Mouse (Mus musculus): Measurements from ENCODE around the gene Ttyh1. TPM values are rescaled to one million over a fixed set of nuclear protein-coding genes. Genes with fewer than 3 reads are reported as not detected.

The Ttyh1 gene
- polyA plus RNA-seq, 1 experiment from 2014 or later, result 121 TPM

DNA sequence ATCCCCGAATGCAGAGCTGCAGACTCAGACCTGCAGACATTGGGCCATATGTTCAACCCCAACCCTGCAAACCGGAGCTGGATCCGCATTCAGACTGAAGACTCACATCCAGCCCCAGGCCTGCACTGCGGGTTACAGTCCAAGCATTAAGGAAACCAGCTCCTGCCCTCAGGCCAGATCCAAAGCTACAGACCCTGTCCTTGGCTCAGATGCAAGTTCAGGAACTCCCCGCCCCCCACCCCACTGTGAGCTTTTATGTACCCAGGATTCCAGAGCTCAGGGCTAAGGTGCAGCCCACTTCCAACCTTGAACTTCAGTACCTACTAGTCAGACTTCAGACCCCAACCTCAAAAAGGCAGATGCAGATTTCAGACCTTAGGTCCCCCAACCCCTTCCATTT lies 5.6 kb downstream of the Ttyh1 start:
- peak overlapping the region; percentile 25 for H3K4me3 ChIP-seq
- H3K27ac ChIP-seq, result peak overlapping the region; percentile 96
- H3K4me1 ChIP-seq, result peaks cover 79% of the 10 kb centered on the region
- peak overlapping the region; percentile 47 for H3K9ac ChIP-seq
- no peak; the same call in 1 of the 2 replicates for ATAC-seq
- H3K36me3 ChIP-seq (ENCODE audit: poor library complexity, severe bottlenecking), result peaks cover 46% of the 10 kb centered on the region
- no peaks in the 10 kb centered on the region for H3K9me3 ChIP-seq (replicated peaks)
- H3K27me3 ChIP-seq, result no peaks in the 10 kb centered on the region
- WGBS, result 7% methylated on average over 5 of the region's 5 CpGs
- peak overlapping the region; percentile 77 for H3K4me2 ChIP-seq

DNA sequence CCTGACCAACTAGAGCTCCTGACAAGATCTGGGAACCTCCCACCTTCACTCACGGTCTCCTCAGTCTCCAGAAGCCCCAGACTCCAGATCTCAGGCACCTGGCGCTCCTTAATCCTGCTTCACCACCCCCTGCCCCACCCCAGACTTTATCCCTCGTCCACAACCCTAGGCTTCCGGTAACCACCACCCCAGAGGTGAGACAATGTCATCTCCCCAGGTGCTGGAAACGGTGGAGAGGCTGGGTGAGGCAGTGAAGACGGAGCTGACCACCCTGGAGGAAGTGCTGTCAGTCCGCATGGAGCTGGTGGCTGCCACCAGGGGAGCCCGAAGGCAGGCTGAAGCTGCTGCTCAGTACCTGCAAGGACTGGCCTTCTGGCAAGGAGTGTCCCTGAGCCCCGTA lies 6.1 kb downstream of the Ttyh1 start:
- Histone ChIP-seq H3K36me3 (ENCODE audit: poor library complexity, severe bottlenecking) (peaks cover 49% of the 10 kb centered on the region), H3K4me2 (peak overlapping the region; percentile 77), H3K27me3 (no peaks in the 10 kb centered on the region), H3K9ac (peak overlapping the region; percentile 47), H3K9me3 (replicated peaks) (no peaks in the 10 kb centered on the region), H3K27ac (peak overlapping the region; percentile 96), H3K4me1 (peaks cover 80% of the 10 kb centered on the region), H3K4me3 (peak overlapping the region; percentile 25; the same call in 1 of the 2 replicates)
- 34% methylated on average over 9 of the region's 9 CpGs for WGBS
- ATAC-seq, result no peak

DNA sequence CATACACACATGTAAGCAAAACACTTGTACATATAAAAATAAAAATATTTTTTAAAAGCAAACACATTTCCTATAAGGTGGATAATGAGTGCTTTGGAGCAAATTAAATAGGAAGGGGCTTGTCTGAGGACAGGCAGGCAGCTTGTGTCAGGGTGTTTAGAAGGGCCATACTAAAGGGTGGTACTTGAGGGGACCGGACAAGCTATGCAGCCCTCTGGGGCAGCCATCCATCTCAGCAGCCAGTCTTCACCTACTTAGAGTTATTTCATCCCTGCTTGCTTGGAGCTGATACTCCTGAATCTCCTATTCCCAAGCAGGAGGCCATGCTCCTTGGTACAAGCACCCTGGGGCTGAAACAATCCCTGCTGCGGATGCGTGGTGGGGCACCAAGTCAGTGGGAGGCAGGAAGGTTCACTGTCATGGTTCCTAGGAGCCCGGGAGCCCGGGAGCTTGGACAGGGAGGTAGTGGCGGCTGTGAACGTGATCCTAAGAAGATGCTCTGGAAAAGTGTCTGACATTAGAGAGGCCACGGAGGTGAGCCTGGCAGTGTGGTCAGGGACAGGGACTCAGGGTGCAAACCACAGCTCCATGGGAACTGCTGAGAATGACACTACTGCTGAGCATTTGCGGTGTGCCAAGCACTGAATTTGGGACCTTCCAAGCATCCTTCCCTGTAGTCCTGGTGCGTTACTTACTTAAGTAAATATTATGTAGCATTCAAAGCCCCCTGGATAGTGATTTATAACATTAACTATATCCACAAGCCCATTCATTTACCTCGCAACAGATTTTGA lies 8.0 kb downstream of the Ttyh1 start:
- Histone ChIP-seq H3K27me3 (no peaks in the 10 kb centered on the region), H3K36me3 (ENCODE audit: poor library complexity, severe bottlenecking) (peaks cover 61% of the 10 kb centered on the region), H3K4me2 (no peak overlapping the region), H3K9me3 (replicated peaks) (no peaks in the 10 kb centered on the region), H3K9ac (peak overlapping the region; percentile 1; the same call in 1 of the 2 replicates), H3K4me1 (peaks cover 80% of the 10 kb centered on the region), H3K27ac (no peak overlapping the region), H3K4me3 (no peak overlapping the region)
- no peak for ATAC-seq
- WGBS, result 92% methylated on average over 11 of the region's 11 CpGs

DNA sequence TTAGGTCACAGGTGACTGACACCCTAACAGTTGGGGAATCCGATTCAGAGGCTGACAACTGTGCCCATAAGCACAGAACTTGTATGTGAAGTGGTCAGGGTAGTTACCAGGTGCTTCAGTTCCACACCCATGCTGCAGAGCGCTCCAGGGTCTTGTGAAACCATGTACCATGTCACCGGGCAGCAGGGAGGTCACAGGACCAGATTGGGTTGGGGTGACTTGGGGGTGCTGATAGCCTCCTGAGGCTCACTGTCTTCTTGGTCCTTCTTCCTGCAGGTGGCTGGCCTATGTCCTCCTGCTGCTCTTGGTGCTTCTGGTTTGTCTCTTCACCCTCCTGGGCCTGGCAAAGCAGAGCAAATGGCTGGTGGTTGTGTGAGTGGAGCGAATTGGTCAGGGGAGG lies 8.7 kb downstream of the Ttyh1 start:
- Histone ChIP-seq H3K4me3 (no peak overlapping the region), H3K9me3 (replicated peaks) (no peaks in the 10 kb centered on the region), H3K27ac (no peak overlapping the region), H3K9ac (no peak overlapping the region), H3K4me1 (peaks cover 80% of the 10 kb centered on the region), H3K27me3 (no peaks in the 10 kb centered on the region), H3K4me2 (no peak overlapping the region), H3K36me3 (ENCODE audit: poor library complexity, severe bottlenecking) (peaks cover 68% of the 10 kb centered on the region)
- 89% methylated on average over 4 of the region's 4 CpGs for WGBS
- no peak for ATAC-seq

DNA sequence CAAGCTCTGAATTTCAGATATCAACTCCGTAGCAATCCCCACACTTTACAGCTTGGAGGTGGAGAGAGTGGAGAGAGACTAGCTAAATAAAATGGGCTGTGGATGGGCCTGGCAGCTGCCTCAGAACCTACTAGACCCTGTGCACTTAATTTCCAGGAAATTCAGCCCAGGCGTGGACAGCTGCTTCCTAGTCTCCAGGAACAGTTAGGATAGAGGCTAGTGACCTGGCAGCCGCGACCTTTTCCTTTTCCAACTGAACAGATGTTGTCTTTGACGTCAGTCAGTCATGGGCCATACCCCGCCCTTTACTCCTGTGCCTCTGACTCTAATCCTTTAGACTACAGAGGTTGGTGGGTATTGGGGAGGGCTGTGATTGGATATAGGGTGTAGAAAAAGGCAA lies 9.7 kb downstream of the Ttyh1 start:
- H3K36me3 ChIP-seq (ENCODE audit: poor library complexity, severe bottlenecking), result peaks cover 78% of the 10 kb centered on the region
- WGBS, result 71% methylated on average over 6 of the region's 6 CpGs
- H3K4me1 ChIP-seq, result peaks cover 74% of the 10 kb centered on the region
- no peak overlapping the region for H3K4me2 ChIP-seq
- H3K4me3 ChIP-seq, result no peak overlapping the region
- ATAC-seq, result no peak
- H3K27me3 ChIP-seq, result no peaks in the 10 kb centered on the region
- no peaks in the 10 kb centered on the region for H3K9me3 ChIP-seq (replicated peaks)
- H3K9ac ChIP-seq, result 0 out of 2 replicates have a peak overlapping the region, but pooled peaks have one; percentile 37
- H3K27ac ChIP-seq, result peak overlapping the region; percentile 86

DNA sequence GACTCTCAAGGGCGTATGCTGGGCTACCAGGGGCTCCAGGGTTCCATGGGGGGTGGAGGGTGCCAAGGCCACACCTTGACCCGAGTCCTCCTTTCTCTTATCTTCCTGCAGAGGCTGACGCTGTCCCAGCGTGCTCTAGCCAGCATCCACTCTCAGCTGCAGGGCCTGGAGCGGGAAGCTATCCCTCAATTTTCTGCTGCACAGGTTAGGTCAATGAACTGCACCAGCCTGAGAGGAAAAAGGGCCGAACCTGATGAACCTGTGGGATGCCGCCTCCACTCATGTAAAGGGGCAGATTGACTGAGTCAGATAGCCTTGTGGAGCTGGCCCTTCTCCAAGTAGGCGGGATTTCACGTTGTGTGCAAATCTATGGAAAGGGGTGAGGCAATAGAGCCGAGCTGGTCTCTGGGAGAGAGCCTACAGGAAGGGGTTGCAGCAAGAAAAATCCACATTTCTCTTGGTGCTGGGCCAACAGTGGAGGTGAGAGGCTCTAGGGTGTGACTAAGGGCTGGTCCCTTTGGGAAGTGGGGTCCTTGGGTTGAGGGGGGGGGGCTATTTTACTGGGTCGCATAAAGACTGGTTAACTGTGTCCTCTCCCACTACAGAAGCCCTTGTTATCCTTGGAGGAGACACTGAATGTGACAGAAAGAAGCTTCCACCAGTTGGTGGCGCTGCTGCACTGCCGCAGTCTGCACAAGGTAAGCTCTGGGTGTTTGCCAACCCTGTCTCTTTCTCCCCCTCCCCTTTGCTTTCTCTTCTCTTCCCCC lies 11.7 kb downstream of the Ttyh1 start:
- Histone ChIP-seq H3K9ac (peak overlapping the region; percentile 50), H3K4me1 (peaks cover 58% of the 10 kb centered on the region), H3K9me3 (replicated peaks) (no peaks in the 10 kb centered on the region), H3K27me3 (no peaks in the 10 kb centered on the region), H3K4me3 (no peak overlapping the region), H3K4me2 (peak overlapping the region; percentile 38), H3K27ac (peak overlapping the region; percentile 86), H3K36me3 (ENCODE audit: poor library complexity, severe bottlenecking) (peaks cover 78% of the 10 kb centered on the region)
- peak; percentile 75 for ATAC-seq
- 33% methylated on average over 13 of the region's 13 CpGs for WGBS

DNA sequence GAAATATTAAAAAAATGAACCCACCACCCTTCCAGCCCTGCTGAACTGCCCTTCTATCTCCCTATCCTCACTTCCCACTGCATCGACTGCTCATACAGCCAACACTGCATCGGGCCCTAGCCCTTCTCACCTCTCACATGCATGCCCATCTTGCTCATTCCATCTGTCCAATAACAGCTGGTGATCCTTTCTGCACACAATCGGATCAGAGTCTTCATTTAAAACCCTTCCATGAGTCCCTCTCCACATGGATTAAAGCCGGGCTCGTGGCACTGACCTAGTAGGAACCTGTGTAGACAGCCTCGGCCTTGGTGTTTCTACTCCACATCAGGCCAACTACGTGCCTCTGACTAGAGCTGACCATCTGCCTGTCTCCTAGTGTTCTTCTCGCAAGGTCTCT lies 12.8 kb downstream of the Ttyh1 start:
- peaks cover 67% of the 10 kb centered on the region for H3K36me3 ChIP-seq (ENCODE audit: poor library complexity, severe bottlenecking)
- no peak for ATAC-seq
- H3K27ac ChIP-seq, result peak overlapping the region; percentile 86
- peak overlapping the region; percentile 56 for H3K9ac ChIP-seq
- no peak overlapping the region for H3K4me3 ChIP-seq
- H3K27me3 ChIP-seq, result no peaks in the 10 kb centered on the region
- H3K4me2 ChIP-seq, result peak overlapping the region; percentile 38; the same call in 1 of the 2 replicates
- H3K4me1 ChIP-seq, result peaks cover 50% of the 10 kb centered on the region
- WGBS, result 91% methylated on average over 8 of the region's 8 CpGs
- no peaks in the 10 kb centered on the region for H3K9me3 ChIP-seq (replicated peaks)

DNA sequence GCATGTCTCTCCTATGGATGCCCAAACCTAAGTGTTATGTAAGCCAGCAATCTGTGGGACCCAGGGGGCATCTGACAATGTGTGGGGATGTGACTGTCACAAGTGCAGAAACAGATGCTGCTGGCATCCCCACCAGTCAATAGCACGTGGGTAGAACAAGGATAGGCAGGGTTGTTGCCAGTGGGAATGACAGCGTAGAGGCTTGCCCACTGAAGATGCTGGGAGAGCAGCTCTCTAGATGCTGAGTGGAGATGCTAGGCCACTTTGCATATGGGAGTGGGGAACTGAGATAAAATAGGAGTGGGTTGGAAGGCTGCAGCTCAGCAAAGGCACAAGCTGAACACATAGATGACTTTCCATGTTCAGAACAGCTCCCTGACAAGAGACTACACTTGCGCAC lies 13.4 kb downstream of the Ttyh1 start:
- Histone ChIP-seq H3K4me2 (no peak overlapping the region), H3K27me3 (no peaks in the 10 kb centered on the region), H3K4me3 (no peak overlapping the region), H3K36me3 (ENCODE audit: poor library complexity, severe bottlenecking) (peaks cover 61% of the 10 kb centered on the region), H3K4me1 (peaks cover 51% of the 10 kb centered on the region), H3K9ac (peak overlapping the region; percentile 56), H3K9me3 (replicated peaks) (no peaks in the 10 kb centered on the region), H3K27ac (peak overlapping the region; percentile 31; the same call in 1 of the 2 replicates)
- WGBS, result 97% methylated on average over 3 of the region's 3 CpGs
- ATAC-seq, result no peak

DNA sequence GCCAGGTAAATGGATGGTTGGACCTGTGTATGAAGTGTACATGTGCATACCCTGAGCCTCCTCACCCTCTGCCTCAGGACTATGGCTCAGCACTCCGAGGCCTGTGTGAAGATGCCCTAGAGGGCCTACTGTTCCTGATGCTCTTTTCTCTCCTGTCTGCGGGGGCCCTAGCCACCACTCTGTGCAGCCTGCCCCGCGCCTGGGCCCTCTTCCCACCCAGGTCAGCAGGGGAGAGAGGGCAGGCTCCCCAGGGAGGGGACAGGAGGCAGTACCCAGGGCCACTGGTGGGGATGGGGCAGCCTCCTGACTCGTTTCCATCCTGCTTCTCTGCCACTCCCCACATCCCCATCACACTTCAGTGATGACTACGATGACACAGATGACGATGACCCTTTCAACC lies 13.8 kb downstream of the Ttyh1 start:
- peaks cover 57% of the 10 kb centered on the region for H3K36me3 ChIP-seq (ENCODE audit: poor library complexity, severe bottlenecking)
- H3K4me1 ChIP-seq, result peaks cover 55% of the 10 kb centered on the region
- 91% methylated on average over 6 of the region's 7 CpGs for WGBS
- H3K27me3 ChIP-seq, result no peaks in the 10 kb centered on the region
- no peak for ATAC-seq
- no peak overlapping the region for H3K4me2 ChIP-seq
- H3K9me3 ChIP-seq (replicated peaks), result no peaks in the 10 kb centered on the region
- peak overlapping the region; percentile 56; the same call in 1 of the 2 replicates for H3K9ac ChIP-seq
- H3K4me3 ChIP-seq, result no peak overlapping the region
- peak overlapping the region; percentile 11 for H3K27ac ChIP-seq

DNA sequence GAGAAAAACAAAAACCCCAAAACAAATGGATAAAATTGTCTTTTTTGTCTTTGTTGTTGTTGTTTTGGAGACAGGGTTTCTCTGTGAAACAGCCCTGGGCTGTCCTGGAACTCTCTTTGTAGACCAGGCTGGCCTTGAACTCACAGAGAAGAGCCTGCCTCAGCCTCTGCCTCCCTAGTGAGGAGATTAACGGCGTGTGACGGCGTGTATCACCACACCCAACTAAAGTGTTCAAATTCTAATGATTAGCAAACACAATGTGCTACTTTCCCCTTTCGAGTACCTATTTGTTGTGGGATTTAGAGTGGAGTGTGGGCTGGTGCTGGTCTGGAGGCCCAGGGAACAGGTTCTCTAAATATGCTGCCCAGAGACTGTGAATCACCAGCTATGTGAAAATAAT lies 15.7 kb downstream of the Ttyh1 start:
- peaks cover 52% of the 10 kb centered on the region for H3K4me1 ChIP-seq
- 78% methylated on average over 5 of the region's 5 CpGs for WGBS
- ATAC-seq, result no peak
- H3K9ac ChIP-seq, result no peak overlapping the region
- no peaks in the 10 kb centered on the region for H3K27me3 ChIP-seq
- H3K27ac ChIP-seq, result no peak overlapping the region
- H3K9me3 ChIP-seq (replicated peaks), result no peaks in the 10 kb centered on the region
- no peak overlapping the region for H3K4me2 ChIP-seq
- H3K4me3 ChIP-seq, result no peak overlapping the region
- peaks cover 52% of the 10 kb centered on the region for H3K36me3 ChIP-seq (ENCODE audit: poor library complexity, severe bottlenecking)

DNA sequence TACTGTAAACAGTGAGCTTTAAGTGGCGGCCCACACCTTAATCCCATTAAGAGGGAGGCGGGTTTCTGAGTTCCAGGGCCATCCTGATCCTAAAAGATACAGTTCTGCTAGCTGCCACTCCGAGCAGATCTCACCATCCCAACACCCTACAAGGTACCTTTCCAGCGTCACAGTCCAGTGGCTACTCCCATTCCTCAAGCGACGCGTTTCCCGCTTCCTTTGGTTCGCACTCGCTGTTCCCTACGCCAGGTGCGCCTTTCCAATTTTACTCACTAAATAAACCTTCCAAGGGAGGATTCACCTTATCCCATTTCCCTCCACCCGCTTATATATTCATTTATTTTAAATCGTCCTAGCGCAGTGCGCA lies 17.2 kb downstream of the Ttyh1 start:
- H3K9ac ChIP-seq, result peak overlapping the region; percentile 66
- H3K4me2 ChIP-seq, result peak overlapping the region; percentile 94
- ATAC-seq, result peak; percentile 25
- H3K4me1 ChIP-seq, result peaks cover 38% of the 10 kb centered on the region
- no peaks in the 10 kb centered on the region for H3K9me3 ChIP-seq (replicated peaks)
- 0% methylated on average over 16 of the region's 16 CpGs for WGBS
- H3K4me3 ChIP-seq, result peak overlapping the region; percentile 85
- H3K27me3 ChIP-seq, result no peaks in the 10 kb centered on the region
- peak overlapping the region; percentile 63 for H3K27ac ChIP-seq
- peaks cover 60% of the 10 kb centered on the region for H3K36me3 ChIP-seq (ENCODE audit: poor library complexity, severe bottlenecking)

Measured in forebrain, embryonic 13.5 days (tissue).